Mouse (Mus musculus) midbrain, embryonic 16.5 days (tissue): ENCODE results near the gene Cpa1. TPM values are rescaled to one million over a fixed set of nuclear protein-coding genes. Genes with fewer than 3 reads are reported as not detected.

ENCODE experiments used
- ATAC-seq: fragments of 200-750 bp; cut with Nextera tagmentation; 2 replicates; pipeline ENCODE4 v1.8.0; 2017; ENCODE audit warnings: moderate TSS enrichment
- H3K27ac ChIP-seq: fragments of 300-500 bp; sonication (generic); 2 replicates; pipeline ENCODE4 v1.5.1; 2014; ENCODE audit warnings: mild to moderate bottlenecking, low read length, mixed read lengths
- H3K27me3 ChIP-seq: fragments of 300-500 bp; sonication (generic); 2 replicates; pipeline ENCODE4 v1.6.1; 2014; ENCODE audit warnings: low read depth, low read length, mixed read lengths; ENCODE audit not compliant: control insufficient read depth, insufficient read depth
- H3K36me3 ChIP-seq: fragments of 300-500 bp; sonication (generic); 2 replicates; pipeline ENCODE4 v1.6.1; 2014; ENCODE audit warnings: mild to moderate bottlenecking, low read length, moderate library complexity, mixed read lengths; ENCODE audit not compliant: control insufficient read depth, insufficient read depth
- H3K4me1 ChIP-seq: fragments of 300-500 bp; sonication (generic); 2 replicates; pipeline ENCODE4 v1.6.1; 2014; ENCODE audit warnings: mild to moderate bottlenecking, low read length, mixed read lengths; ENCODE audit not compliant: control insufficient read depth, insufficient read depth
- H3K4me2 ChIP-seq: fragments of 300-500 bp; sonication (generic); 2 replicates; pipeline ENCODE4 v1.6.1; 2014; ENCODE audit warnings: mild to moderate bottlenecking, low read length, mixed read lengths
- H3K4me3 ChIP-seq: fragments of 300-500 bp; sonication (generic); 2 replicates; pipeline ENCODE4 v1.5.1; 2014; ENCODE audit warnings: low read depth, mild to moderate bottlenecking, low read length, moderate library complexity, mixed read lengths
- H3K9ac ChIP-seq: fragments of 300-500 bp; sonication (generic); 2 replicates; pipeline ENCODE4 v1.6.1; 2014; ENCODE audit warnings: low read depth, low read length, mixed read lengths
- H3K9me3 ChIP-seq: fragments of 300-500 bp; sonication (generic); replicated peaks from 2 replicates; pipeline ENCODE4 v1.6.1; 2014; ENCODE audit warnings: mild to moderate bottlenecking, low read length, mixed read lengths; ENCODE audit not compliant: control insufficient read depth, poor library complexity, severe bottlenecking
- WGBS: fragments of 180-500 bp; shearing (Covaris S2); extraction: QIAGEN DNeasy Blood & Tissue Kit; methylation state at CpG from one replicate; pipeline ENCODE4 v1.1.7; 2014; 5-methylcytosine and 5-hydroxymethylcytosine counted together
- polyA plus RNA-seq: library from polyadenylated mRNA; unstranded; fragments of >200 nt; fragmentation: Nextera tagmentation; extraction: Ambion mirVana; gene quantifications from 2 replicates; pipeline ENCODE4 v1.2.1, GENCODE M21; 2015

The Cpa1 gene
- polyA plus RNA-seq, 1 experiment from 2014 or later, result 0.90 TPM

- WGBS, result 94% methylated on average over 4 of the region's 4 CpGs
Measured at GRCm38 (mm10) chr6:30605111-30605510, 33.9 kb upstream of the Cpa1 start.

GRCm38 (mm10) chr6:30605672-30606071 lies 33.3 kb upstream of the Cpa1 start:
- ATAC-seq, result no peak
- 88% methylated on average over 5 of the region's 5 CpGs for WGBS

More at GRCm38 (mm10) chr6:30605111-30605510, 33.9 kb upstream of the Cpa1 start:
- no peak overlapping the region for H3K4me2 ChIP-seq
- no peaks in the 10 kb centered on the region for H3K4me1 ChIP-seq
- H3K27me3 ChIP-seq, result no peaks in the 10 kb centered on the region
- ATAC-seq, result no peak
- no peak overlapping the region for H3K27ac ChIP-seq
- H3K9me3 ChIP-seq, result no peaks in the 10 kb centered on the region
- H3K4me3 ChIP-seq, result no peak overlapping the region
- no peak overlapping the region for H3K9ac ChIP-seq
- no peaks in the 10 kb centered on the region for H3K36me3 ChIP-seq

GRCm38 (mm10) chr6:30610710-30611109 lies 28.3 kb upstream of the Cpa1 start, which contains the start of gene Cpa5:
Cpa5 (plus strand) TSS chr6:30611010.
- H3K36me3 ChIP-seq, result no peaks in the 10 kb centered on the region
- no peak within 1 kb of the TSS for H3K27ac ChIP-seq
- H3K4me2 ChIP-seq, result no peak within 1 kb of the TSS
- H3K9me3 ChIP-seq, result no peaks in the 10 kb centered on the region
- 73% methylated on average over 7 of the region's 7 CpGs for WGBS
- no peak within 1 kb of the TSS for H3K9ac ChIP-seq
- H3K27me3 ChIP-seq, result no peaks in the 10 kb centered on the region
- H3K4me1 ChIP-seq, result no peaks in the 10 kb centered on the region; the same call in 1 of the 2 replicates
- no peak within 1 kb of the TSS for H3K4me3 ChIP-seq
- no peak for ATAC-seq

More at GRCm38 (mm10) chr6:30605672-30606071, 33.3 kb upstream of the Cpa1 start:
- Histone ChIP-seq H3K27me3 (no peaks in the 10 kb centered on the region), H3K9ac (no peak overlapping the region), H3K9me3 (no peaks in the 10 kb centered on the region), H3K4me3 (no peak overlapping the region), H3K27ac (no peak overlapping the region), H3K36me3 (no peaks in the 10 kb centered on the region), H3K4me2 (no peak overlapping the region), H3K4me1 (no peaks in the 10 kb centered on the region)

GRCm38 (mm10) chr6:30611212-30611611 lies 27.8 kb upstream of the Cpa1 start:
- H3K27me3 ChIP-seq, result no peaks in the 10 kb centered on the region
- no peaks in the 10 kb centered on the region for H3K36me3 ChIP-seq
- H3K27ac ChIP-seq, result no peak overlapping the region
- H3K4me1 ChIP-seq, result peaks cover 5% of the 10 kb centered on the region
- ATAC-seq, result no peak
- no peak overlapping the region for H3K9ac ChIP-seq
- no peak overlapping the region for H3K4me2 ChIP-seq
- H3K9me3 ChIP-seq, result no peaks in the 10 kb centered on the region
- no peak overlapping the region for H3K4me3 ChIP-seq
- WGBS, result 25% methylated on average over 5 of the region's 5 CpGs

- Histone ChIP-seq H3K27ac (no peak overlapping the region), H3K4me2 (no peak overlapping the region), H3K9ac (no peak overlapping the region), H3K27me3 (no peaks in the 10 kb centered on the region), H3K9me3 (no peaks in the 10 kb centered on the region), H3K4me3 (no peak overlapping the region), H3K4me1 (peaks cover 32% of the 10 kb centered on the region), H3K36me3 (no peaks in the 10 kb centered on the region)
- ATAC-seq, result no peak
- 66% methylated on average over 6 of the region's 6 CpGs for WGBS
Measured at GRCm38 (mm10) chr6:30614251-30614650, 24.8 kb upstream of the Cpa1 start.

- 15% methylated on average over 4 of the region's 4 CpGs for WGBS
- Histone ChIP-seq H3K27ac (no peak overlapping the region), H3K9me3 (no peaks in the 10 kb centered on the region)
Measured at GRCm38 (mm10) chr6:30615741-30616140, 23.3 kb upstream of the Cpa1 start.

GRCm38 (mm10) chr6:30616491-30616941 lies 22.5 kb upstream of the Cpa1 start:
- H3K4me2 ChIP-seq, result peak overlapping the region; percentile 7; the same call in 1 of the 2 replicates
- H3K4me1 ChIP-seq, result peaks cover 32% of the 10 kb centered on the region
- no peak overlapping the region for H3K9ac ChIP-seq
- no peaks in the 10 kb centered on the region for H3K27me3 ChIP-seq
- no peak overlapping the region for H3K4me3 ChIP-seq
- H3K9me3 ChIP-seq, result no peaks in the 10 kb centered on the region
- WGBS, result 3% methylated on average over 8 of the region's 8 CpGs
- peak overlapping the region; percentile 87 for H3K27ac ChIP-seq
- H3K36me3 ChIP-seq, result no peaks in the 10 kb centered on the region
- no peak for ATAC-seq

More at GRCm38 (mm10) chr6:30615741-30616140, 23.3 kb upstream of the Cpa1 start:
- H3K36me3 ChIP-seq, result no peaks in the 10 kb centered on the region
- no peak overlapping the region for H3K4me2 ChIP-seq
- H3K4me1 ChIP-seq, result peaks cover 32% of the 10 kb centered on the region
- no peak for ATAC-seq
- H3K27me3 ChIP-seq, result no peaks in the 10 kb centered on the region
- H3K4me3 ChIP-seq, result no peak overlapping the region
- no peak overlapping the region for H3K9ac ChIP-seq

- peak overlapping the region; percentile 19 for H3K4me3 ChIP-seq
- no peaks in the 10 kb centered on the region for H3K9me3 ChIP-seq
- 4% methylated on average over 13 of the region's 13 CpGs for WGBS
- no peak overlapping the region for H3K9ac ChIP-seq
- peak; percentile 23; the same call in 1 of the 2 replicates for ATAC-seq
- H3K27me3 ChIP-seq, result no peaks in the 10 kb centered on the region
- H3K27ac ChIP-seq, result peak overlapping the region; percentile 87
- peak overlapping the region; percentile 63 for H3K4me2 ChIP-seq
- H3K36me3 ChIP-seq, result no peaks in the 10 kb centered on the region
- peaks cover 32% of the 10 kb centered on the region for H3K4me1 ChIP-seq
Measured at GRCm38 (mm10) chr6:30617020-30617958, 21.7 kb upstream of the Cpa1 start.
